Mouse (Mus musculus) heart, adult 2 months (tissue): Measurements from ENCODE around the gene Rbmx.

Source experiments
- CTCF ChIP-seq: fragments of 200-600 bp; IDR thresholded peaks from 2 replicates; pipeline ENCODE4 v1.8.1; 2022; ENCODE audit warnings: antibody characterized with exemption, mild to moderate bottlenecking, moderate library complexity
- EP300 ChIP-seq: fragments of 200-500 bp; IDR thresholded peaks from 2 replicates; pipeline ENCODE4 v1.6.1; 2011; ENCODE audit warnings: low read depth, low read length, control low read depth; ENCODE audit not compliant: insufficient read depth
- POLR2A ChIP-seq: fragments of 200-500 bp; IDR thresholded peaks from 2 replicates; pipeline ENCODE4 v1.6.1; 2011; ENCODE audit warnings: mild to moderate bottlenecking, low read depth, low read length, control low read depth; ENCODE audit not compliant: insufficient read depth

DNA sequence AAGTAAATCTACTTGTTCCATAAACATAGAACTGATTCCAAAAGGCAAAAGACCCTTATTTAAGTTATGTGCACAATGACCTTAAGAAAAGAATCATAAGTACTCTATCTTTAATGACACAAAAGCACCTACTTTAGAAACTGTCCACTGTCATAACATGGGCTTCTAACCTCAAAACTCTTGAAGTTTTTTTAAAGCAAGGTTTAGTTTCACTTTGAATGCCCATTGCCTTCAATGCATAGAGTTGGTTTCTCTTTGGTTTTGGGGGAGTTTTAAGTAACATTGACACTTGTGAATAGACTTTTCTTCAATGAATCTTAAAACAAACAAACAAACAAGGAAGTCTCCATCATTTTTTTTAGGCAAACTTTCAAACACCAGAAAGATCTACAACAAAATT, 55.3 kb downstream of the Rbmx start:
- TF ChIP-seq POLR2A (no peak), CTCF (no peak), EP300 (no peak)
